Mouse (Mus musculus) layer of hippocampus, postnatal 10 days (tissue): ENCODE measurements around the gene Eral1. TPM values are rescaled to one million over a fixed set of nuclear protein-coding genes. Genes with fewer than 3 reads are reported as not detected.
A peak's percentile ranks its signal among the peaks of the same experiment; 100 is the strongest.
"Not testable (repeated sequence)": the region's sequence is repeated elsewhere in the genome, so short reads cannot be mapped to it uniquely, and the experiment has no call there.

Experiments
- DNase-seq, 2 experiments: peaks; one replicate each; pipeline ENCODE4 v3.0.0; 2021; ENCODE audit warnings: low spot score in 2 of 2
- total RNA-seq, 2 experiments: library from RNA; stranded (reverse); gene quantifications; 2 replicates each; pipeline ENCODE4 v1.2.3; 2021

Gene Eral1
- total RNA-seq, 2 experiments from 2014 or later: 19.0 to 20.1 TPM

- no peak for DNase-seq
These were observed 7.6 kb upstream of the Eral1 start for GRCm38 (mm10) chr11:78087756-78088281.

DNA sequence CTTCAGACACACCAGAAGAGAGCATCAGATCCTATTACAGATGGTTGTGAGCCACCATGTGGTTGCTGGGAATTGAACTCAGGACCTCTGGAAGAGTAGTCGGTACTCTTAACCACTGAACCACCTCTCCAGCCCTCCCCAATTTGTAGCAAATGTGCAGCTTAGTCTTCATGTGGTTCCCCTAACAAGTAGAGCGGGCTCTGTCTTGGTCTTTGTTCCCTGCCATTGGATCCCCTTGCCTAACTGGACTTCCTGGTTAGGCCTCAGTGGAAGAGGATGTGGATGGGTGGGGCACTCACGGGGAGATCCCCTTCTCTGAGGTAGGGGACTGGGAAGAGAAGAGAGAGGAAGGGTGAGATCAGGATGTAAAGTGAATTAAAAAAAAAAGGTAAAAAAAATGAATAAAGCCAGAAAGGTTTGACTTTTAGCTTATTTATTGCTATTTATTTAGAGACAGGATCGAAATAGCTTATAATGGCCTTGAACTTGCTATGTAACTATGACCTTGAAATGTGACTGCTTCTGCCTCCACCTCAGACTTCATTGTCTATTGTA, 6.8 kb upstream of the Eral1 start:
- no peak for DNase-seq

GRCm38 (mm10) chr11:78083595-78083994, 3.4 kb upstream of the Eral1 start:
- no peak for DNase-seq

DNA sequence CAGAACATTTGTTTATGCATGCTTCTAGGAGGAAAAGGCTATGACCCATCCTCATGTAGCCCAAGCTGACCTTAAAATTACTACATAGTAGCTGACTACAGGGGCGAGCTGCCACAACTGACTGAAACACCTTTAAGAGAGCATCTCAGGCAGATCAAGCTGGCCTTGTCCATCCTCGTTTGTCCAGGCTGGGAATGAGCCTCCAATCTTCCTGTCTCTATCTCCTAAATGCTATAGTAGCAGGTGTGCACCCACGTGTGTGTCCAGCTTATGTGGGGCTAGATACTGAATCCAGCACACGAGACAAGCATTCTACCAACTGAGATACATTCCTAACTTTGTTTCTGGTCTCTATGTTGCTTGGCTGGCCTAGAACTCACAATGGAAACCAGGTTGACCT, 5.5 kb downstream of the Eral1 start:
- no peak for DNase-seq

DNA sequence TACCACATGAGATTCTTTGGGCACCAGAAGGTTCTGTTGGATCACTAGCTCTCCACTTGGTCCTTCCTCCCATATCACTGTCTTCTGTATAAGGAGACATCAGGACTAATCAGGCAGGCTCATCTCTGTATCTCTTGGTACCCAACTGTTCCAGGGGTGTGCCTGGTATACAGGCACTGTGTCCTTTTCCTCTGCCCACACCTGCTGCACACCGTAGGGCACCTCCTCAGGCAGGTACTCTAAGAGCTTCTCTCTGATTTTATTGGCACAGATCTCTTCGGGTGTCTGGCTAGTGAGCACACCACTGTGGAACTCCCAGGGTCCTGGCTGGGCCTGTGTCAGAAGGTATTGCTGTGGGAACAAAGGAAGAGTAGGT, 5.9 kb downstream of the Eral1 start:
- no peak for DNase-seq

- no peak for DNase-seq
These were observed 6.5 kb downstream of the Eral1 start for GRCm38 (mm10) chr11:78073577-78074276.

GRCm38 (mm10) chr11:78072425-78073130, 7.6 kb downstream of the Eral1 start:
- DNase-seq: no peak

GRCm38 (mm10) chr11:78071938-78072337, 8.2 kb downstream of the Eral1 start:
- no peak for DNase-seq

GRCm38 (mm10) chr11:78069646-78070045, 10.5 kb downstream of the Eral1 start:
- no peak for DNase-seq

- no peak for DNase-seq
These were observed 11.1 kb downstream of the Eral1 start for GRCm38 (mm10) chr11:78069130-78069529.

DNA sequence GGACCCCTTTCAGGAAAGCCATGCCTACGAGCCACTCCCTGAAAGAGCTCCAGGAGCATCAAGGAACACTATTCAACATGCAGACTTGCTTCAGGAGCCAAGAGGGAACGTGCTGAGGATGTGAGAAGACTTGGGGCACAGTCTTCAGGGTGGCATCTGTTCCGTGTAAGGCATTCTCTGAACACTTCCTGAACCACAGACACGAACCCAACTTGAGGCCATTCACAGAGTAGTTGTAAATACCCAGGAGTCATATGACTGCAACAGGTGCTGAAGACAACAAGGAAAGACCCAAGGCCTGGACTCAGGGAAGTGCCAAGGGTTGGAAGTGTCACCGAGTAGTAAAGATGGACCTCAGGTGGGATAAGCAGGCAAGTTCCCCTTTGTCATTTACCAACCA, 12.6 kb downstream of the Eral1 start:
- no peak for DNase-seq

DNA sequence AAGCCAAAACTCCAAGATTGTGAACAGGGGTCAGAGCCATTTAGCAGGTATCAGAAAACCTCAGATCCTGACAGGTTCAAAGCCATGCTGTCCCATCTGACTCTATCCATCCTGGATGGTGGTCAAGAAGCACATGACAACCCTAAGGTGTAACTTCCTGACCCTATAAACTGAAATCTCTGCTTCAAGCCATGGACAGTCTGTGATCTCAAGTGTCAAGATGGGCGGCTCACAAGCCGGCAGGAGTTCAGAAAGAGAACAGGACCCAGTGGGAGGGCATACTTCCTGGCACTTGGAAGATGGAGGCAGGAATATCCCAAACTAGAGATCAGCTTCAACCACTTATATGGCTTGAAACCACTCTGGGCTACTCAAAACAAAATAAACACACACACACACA, 13.5 kb downstream of the Eral1 start:
- DNase-seq: no peak

DNA sequence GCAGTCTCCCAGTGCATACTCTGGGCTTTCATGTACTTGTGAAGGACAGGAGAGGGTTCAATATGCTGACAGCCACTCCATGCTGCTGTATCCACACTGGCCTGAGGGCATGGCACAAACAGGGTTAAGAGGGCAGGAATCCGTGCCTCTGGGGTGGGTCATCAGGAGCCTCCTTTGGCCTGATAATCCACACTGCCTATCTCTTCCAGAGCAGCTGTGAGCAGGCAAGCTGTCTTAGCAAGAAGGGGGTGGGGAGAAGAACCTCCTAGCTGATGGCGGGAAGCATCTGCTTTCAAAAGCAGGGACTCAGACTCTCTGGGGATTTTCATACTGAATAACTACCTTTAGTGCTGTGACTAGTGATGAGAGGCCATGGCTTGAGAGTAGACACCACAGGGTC, 14.3 kb downstream of the Eral1 start:
- no peak for DNase-seq

DNA sequence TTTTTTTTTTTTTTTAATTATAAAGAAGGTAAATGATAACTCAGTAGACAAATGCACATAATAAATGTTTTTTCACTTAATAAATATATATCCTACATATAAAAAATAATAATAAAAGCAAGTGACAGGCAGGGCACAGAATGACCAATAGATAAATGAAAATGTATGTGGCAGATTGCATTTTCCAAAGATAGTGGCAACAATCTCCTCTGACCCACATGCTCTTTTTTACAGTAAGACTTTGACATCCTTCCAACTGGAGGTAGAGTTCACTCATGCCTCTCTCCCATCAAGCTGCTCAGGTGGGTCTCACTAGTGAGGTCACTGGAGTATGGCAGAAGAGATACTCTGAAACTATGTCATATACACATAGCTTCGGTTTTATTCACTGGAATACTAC, 17.6 kb downstream of the Eral1 start:
- no peak for DNase-seq

DNA sequence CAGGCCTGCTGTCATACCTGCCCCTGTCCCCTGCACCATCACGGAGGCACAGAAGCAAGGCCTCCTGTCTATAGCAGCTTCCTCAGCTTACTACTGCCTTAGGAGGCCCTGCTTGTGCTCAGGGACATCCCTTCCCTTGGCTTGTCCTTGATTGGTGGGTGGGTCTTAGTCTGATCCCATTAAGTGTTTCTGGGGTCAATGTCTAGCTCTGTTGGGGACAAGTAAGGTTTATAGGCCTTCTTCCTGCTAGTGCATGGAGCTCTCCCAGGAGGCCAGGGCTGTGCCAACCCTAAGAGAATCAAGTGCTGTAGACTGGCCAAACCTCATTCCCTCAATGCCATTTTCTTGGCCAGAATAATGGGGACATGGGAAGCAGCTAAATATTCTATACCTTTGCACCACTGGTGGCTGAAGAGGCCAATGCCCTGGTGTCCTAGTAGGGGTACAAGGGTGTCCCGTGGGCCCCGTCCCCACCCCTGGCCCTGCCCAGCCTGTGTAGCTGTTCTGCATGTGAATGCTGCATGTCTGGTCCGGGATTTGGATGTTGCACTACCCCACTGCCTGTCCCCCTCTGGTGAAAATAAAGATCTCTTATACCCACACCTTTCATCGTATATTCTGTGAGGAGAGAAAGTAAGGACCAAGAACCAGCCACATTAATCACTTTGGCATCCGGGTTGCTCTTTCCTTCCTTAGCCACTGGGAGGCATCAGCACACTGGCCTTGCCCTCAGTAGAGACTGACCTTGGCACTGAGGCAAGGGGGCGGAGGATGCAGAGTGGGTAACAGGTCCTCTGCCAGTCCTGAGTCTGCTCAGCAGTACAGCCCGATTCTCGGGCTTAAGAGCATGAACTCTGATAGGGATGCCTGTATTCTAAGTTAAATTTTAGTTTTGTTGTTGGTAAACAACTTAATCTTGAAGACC, 20.1 kb downstream of the Eral1 start:
- DNase-seq: peak; percentile 70 to 80

DNA sequence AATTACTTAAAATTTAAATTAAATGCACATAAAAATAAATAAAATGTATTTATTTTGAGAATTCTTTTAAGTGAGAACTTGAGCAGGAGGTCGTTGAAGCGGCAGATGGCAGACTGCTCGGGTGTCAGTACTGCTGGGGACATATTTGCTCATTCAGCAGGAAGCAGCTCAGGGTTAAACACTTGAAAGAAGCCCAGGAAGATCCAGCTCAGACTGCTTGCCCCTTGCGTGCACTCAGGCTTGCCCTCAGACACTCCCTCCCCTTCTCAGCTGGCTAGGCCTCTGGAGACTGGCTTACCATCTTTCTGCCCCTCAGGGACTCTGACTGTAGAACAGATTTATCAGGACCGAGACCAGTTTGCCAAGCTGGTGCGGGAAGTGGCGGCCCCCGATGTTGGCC, 23.2 kb downstream of the Eral1 start:
- DNase-seq: no peak

DNA sequence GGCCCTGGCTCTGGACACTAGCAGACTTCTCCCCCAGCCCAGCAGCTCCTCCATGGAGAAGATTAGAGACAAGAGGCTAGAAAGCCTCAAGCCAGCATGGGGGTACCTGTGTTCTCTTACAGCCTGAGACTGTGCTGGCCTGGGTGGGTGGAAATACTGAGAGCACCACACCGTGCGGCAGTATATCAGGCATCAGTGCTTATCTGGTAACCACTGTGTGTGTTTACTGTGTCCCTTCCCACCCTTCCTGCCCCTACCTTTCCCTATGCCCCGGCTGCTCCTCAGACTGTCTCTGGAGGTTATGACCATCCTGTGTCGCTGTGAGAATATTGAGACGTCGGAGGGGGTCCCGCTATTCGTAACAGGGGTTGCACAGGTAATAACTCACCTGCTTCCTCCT, 27.1 kb downstream of the Eral1 start:
- no peak for DNase-seq

- DNase-seq: not testable (repeated sequence)
These were observed 31.5 kb downstream of the Eral1 start for GRCm38 (mm10) chr11:78048637-78049036.

DNA sequence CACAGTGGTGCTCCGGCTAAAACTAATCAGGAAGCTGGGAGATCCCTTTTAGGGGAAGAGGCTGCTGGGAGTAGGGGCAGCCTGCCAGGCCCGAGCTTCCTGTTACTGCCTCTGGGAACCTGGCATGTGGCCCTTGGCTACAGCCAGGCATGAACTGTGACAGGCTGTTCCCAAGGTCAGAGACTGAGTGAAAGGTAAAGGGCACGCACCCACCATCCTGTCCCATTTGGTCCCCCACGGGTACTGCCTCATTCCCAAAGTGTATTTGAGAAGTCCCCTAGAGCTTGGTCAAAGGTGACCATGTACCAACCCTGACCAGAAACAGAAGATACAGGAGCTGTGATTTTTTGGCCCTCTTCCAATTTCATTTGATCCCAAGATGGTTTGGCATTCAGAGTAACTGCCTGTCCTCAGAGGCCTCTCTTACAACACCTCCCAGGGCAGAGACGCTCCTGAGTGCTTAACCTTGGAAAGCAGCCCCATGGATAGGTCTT, 35.4 kb downstream of the Eral1 start:
- peak; percentile 60 to 63 for DNase-seq

GRCm38 (mm10) chr11:78042290-78042870, 37.8 kb downstream of the Eral1 start:
- not testable (repeated sequence) for DNase-seq

DNA sequence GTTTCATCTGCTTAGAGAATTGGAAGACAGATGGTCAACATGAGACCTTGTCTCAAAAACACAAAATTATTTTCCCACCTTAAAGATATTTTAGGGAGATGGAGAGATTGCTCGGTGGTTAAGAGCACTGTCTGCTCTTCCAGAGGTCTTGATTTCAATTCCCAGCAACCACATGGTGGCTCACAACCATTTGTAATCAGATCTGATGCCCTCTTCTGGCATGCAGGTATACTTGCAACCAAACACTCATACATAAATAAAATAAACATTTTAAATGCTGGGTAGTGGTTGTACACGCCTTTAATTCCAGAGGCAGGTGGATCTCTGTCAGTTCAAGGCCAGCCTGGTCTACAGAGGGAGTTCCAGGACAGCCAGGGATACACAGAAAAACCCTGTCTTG, 39.3 kb downstream of the Eral1 start:
- no peak for DNase-seq
